Mouse (Mus musculus): ENCODE measurements around the gene Six3. TPM values are rescaled to one million over a fixed set of nuclear protein-coding genes. Genes with fewer than 3 reads are reported as not detected.

The Six3 gene
- polyA plus RNA-seq, 1 experiment from 2014 or later, result 17.5 TPM

DNA sequence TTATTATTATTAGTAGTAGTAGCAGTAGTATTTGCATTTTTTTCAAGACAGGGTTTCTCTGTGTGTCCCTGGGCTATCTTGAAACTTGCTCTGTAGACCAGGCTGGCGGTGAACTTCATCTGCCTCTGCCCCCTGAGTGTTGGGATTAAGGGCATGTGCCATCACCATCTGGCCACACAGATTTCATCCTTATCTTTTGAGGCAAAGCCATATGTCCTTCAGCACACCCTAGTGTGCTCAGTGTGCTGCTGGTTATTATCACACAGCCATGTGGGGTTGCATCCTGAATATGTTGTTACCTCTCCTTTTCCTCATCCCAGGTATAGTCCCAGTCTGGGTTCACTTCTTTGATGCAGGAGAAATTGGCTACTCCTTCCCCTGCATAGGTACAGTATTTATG lies 46.6 kb downstream of the Six3 start:
- H3K4me2 ChIP-seq (ENCODE audit: low read depth, low read length, severe bottlenecking), result no peak overlapping the region
- no peak overlapping the region for H3K4me3 ChIP-seq (ENCODE audit: low read depth, low read length)
- H3K36me3 ChIP-seq (ENCODE audit: control insufficient read depth, insufficient read depth, low read length), result no peaks in the 10 kb centered on the region
- DNase-seq (ENCODE audit: low spot score) (no peak), ATAC-seq (replicated peaks; ENCODE audit: low FRiP score) (no peak)
- no peaks in the 10 kb centered on the region for H3K9me3 ChIP-seq (ENCODE audit: control insufficient read depth, low read length)
- H3K27ac ChIP-seq (ENCODE audit: low read depth, low read length), result no peak overlapping the region
- 86% methylated on average over 1 of the region's 1 CpGs for WGBS
- H3K27me3 ChIP-seq (ENCODE audit: control insufficient read depth, insufficient read depth, low read length), result peaks cover 10% of the 10 kb centered on the region
- no peak overlapping the region for H3K9ac ChIP-seq (ENCODE audit: low read length)
- no peaks in the 10 kb centered on the region for H3K4me1 ChIP-seq (replicated peaks; ENCODE audit: control insufficient read depth, insufficient read depth, low read length)

DNA sequence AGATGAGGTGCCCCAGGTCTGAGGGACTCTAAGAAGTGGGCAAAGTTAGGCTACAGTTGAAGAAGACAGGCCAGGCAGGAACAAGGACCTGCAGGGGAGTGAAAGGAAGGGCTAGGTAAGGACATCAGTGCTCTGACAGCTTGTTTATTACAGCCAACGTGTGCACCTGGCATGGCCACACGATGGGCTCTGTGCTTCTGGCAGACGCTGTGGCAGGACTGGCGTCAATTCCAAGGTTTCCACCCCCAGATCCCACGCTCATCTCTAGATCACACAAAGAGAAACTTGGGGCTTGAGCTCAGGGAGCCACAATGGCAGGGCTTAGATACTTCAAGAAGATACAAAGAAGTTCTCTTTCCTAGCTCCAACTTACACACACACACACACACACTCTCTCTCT lies 48.1 kb downstream of the Six3 start:
- H3K9ac ChIP-seq (ENCODE audit: low read length), result no peak overlapping the region
- H3K4me3 ChIP-seq (ENCODE audit: low read depth, low read length), result no peak overlapping the region
- ATAC-seq (replicated peaks; ENCODE audit: low FRiP score), result no peak
- no peak overlapping the region for H3K27ac ChIP-seq (ENCODE audit: low read depth, low read length)
- 0 out of 2 replicates have a peak, but pooled peaks cover 2% of the 10 kb centered on the region for H3K4me1 ChIP-seq (replicated peaks; ENCODE audit: control insufficient read depth, insufficient read depth, low read length)
- no peak overlapping the region for H3K4me2 ChIP-seq (ENCODE audit: low read depth, low read length, severe bottlenecking)
- 75% methylated on average over 5 of the region's 5 CpGs for WGBS
- peaks cover 15% of the 10 kb centered on the region for H3K27me3 ChIP-seq (ENCODE audit: control insufficient read depth, insufficient read depth, low read length)
- no peak for DNase-seq (ENCODE audit: low spot score)
- no peaks in the 10 kb centered on the region for H3K9me3 ChIP-seq (ENCODE audit: control insufficient read depth, low read length)
- no peaks in the 10 kb centered on the region for H3K36me3 ChIP-seq (ENCODE audit: control insufficient read depth, insufficient read depth, low read length)

GRCm38 (mm10) chr17:85664202-85664601 lies 50.8 kb downstream of the Six3 start:
- no peak overlapping the region for H3K4me3 ChIP-seq (ENCODE audit: low read depth, low read length)
- H3K9ac ChIP-seq (ENCODE audit: low read length), result no peak overlapping the region; the same call in 1 of the 2 replicates
- no peak for ATAC-seq (replicated peaks; ENCODE audit: low FRiP score)
- H3K9me3 ChIP-seq (ENCODE audit: control insufficient read depth, low read length), result no peaks in the 10 kb centered on the region
- WGBS, result 28% methylated on average over 2 of the region's 2 CpGs
- H3K27ac ChIP-seq (ENCODE audit: low read depth, low read length), result no peak overlapping the region
- no peak for DNase-seq (ENCODE audit: low spot score)
- 0 out of 2 replicates have a peak, but pooled peaks cover 2% of the 10 kb centered on the region for H3K4me1 ChIP-seq (replicated peaks; ENCODE audit: control insufficient read depth, insufficient read depth, low read length)
- H3K27me3 ChIP-seq (ENCODE audit: control insufficient read depth, insufficient read depth, low read length), result peaks cover 16% of the 10 kb centered on the region
- no peaks in the 10 kb centered on the region for H3K36me3 ChIP-seq (ENCODE audit: control insufficient read depth, insufficient read depth, low read length)
- no peak overlapping the region for H3K4me2 ChIP-seq (ENCODE audit: low read depth, low read length, severe bottlenecking)

DNA sequence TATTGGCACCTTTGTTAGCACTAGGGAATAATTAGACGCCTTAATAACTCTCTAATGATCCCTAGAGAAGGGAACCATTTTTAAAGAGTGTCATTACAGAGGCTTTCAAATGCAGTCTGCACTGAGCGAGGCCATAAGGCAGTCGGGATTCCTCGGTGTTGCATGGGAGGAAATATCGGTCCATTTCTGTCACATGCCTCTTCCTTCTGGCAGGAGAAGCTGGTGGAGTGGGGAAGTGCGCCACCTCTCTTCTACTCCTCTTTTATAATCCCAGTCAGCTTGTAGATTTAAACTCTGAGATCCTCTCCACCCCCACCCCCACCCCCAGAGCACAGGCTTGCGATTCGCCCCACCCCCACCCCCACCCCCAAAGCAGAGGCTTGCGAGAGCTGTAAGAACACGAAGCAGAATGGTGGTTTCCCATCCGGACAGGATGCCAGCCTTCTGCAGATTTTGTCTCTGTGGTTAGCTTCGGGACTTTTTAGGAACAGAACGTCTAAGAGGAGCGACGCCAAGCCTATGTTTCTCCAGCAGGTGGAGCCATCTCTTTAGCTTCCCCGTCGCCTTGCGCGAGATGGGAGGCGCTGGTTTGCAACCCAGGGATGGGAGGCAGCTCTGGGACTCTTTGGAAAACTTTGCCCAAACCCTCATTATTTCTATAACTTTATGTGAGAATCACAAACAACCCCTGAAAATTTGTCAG lies 51.4 kb downstream of the Six3 start:
- no peaks in the 10 kb centered on the region for H3K36me3 ChIP-seq (ENCODE audit: control insufficient read depth, insufficient read depth, low read length)
- H3K4me3 ChIP-seq (ENCODE audit: low read depth, low read length), result peak overlapping the region; percentile 15
- H3K27ac ChIP-seq (ENCODE audit: low read depth, low read length), result no peak overlapping the region
- no peaks in the 10 kb centered on the region for H3K9me3 ChIP-seq (ENCODE audit: control insufficient read depth, low read length)
- H3K4me2 ChIP-seq (ENCODE audit: low read depth, low read length, severe bottlenecking), result peak overlapping the region; percentile 47; the same call in 1 of the 2 replicates
- H3K27me3 ChIP-seq (ENCODE audit: control insufficient read depth, insufficient read depth, low read length), result peaks cover 16% of the 10 kb centered on the region
- WGBS, result 2% methylated on average over 20 of the region's 20 CpGs
- ATAC-seq (replicated peaks; ENCODE audit: low FRiP score) (peak; percentile 81), DNase-seq (ENCODE audit: low spot score) (peak; percentile 83)
- no peak overlapping the region; the same call in 1 of the 2 replicates for H3K9ac ChIP-seq (ENCODE audit: low read length)
- H3K4me1 ChIP-seq (replicated peaks; ENCODE audit: control insufficient read depth, insufficient read depth, low read length), result 0 out of 2 replicates have a peak, but pooled peaks cover 2% of the 10 kb centered on the region

Other genes starting within 250 kb of the Six3 start
- 12.5 and 12.6 TPM in 2 replicates for gene Six2, start 74.7 kb downstream of the Six3 start, polyA plus RNA-seq (2014; fragmentation: Nextera tagmentation; extraction: Ambion mirVana)

All from forebrain, embryonic 11.5 days (tissue).